Mouse (Mus musculus) heart, embryonic 10.5 days (tissue): ENCODE measurements around the gene Zpbp2. TPM values are rescaled to one million over a fixed set of nuclear protein-coding genes. Genes with fewer than 3 reads are reported as not detected.

Experiments
- DNase-seq: peaks from one replicate; pipeline ENCODE4 v3.0.0-alpha.2; 2017; ENCODE audit warnings: low spot score
- H3K27ac ChIP-seq: fragments of 300-500 bp; sonication (generic); 2 replicates; pipeline ENCODE4 v1.5.1; 2016; ENCODE audit warnings: mild to moderate bottlenecking
- H3K27me3 ChIP-seq: fragments of 300-500 bp; sonication (generic); 2 replicates; pipeline ENCODE4 v1.6.1; 2016; ENCODE audit warnings: mild to moderate bottlenecking; ENCODE audit not compliant: poor library complexity, insufficient read depth, severe bottlenecking
- H3K36me3 ChIP-seq: fragments of 300-500 bp; sonication (generic); 2 replicates; pipeline ENCODE4 v1.6.1; 2016; ENCODE audit warnings: mild to moderate bottlenecking, moderate library complexity
- H3K4me1 ChIP-seq: fragments of 300-500 bp; sonication (generic); 2 replicates; pipeline ENCODE4 v1.6.1; 2016; ENCODE audit warnings: mild to moderate bottlenecking
- H3K4me3 ChIP-seq: fragments of 300-500 bp; sonication (generic); 2 replicates; pipeline ENCODE4 v1.5.1; 2016; ENCODE audit warnings: mild to moderate bottlenecking, moderate library complexity
- H3K9me3 ChIP-seq: fragments of 300-500 bp; sonication (generic); 2 replicates; pipeline ENCODE4 v1.6.1; 2016; ENCODE audit warnings: mild to moderate bottlenecking, moderate library complexity
- WGBS: fragments of 180-500 bp; shearing (Covaris S2); methylation state at CpG from one replicate; pipeline ENCODE4 v1.1.7; 2016; 5-methylcytosine and 5-hydroxymethylcytosine counted together
- polyA plus RNA-seq: library from polyadenylated mRNA; unstranded; fragments of >200 nt; fragmentation: Nextera tagmentation; extraction: Ambion mirVana; gene quantifications from 2 replicates; pipeline ENCODE4 v1.2.1, GENCODE M21; 2016

The Zpbp2 gene
- polyA plus RNA-seq = 0.21 and 0.65 TPM in 2 replicates

- peak; percentile 96 for DNase-seq
- under 1% methylated on average over 51 of the region's 51 CpGs for WGBS
- Histone ChIP-seq H3K27me3 (peaks cover 44% of the 10 kb centered on the region), H3K4me1 (peaks cover 10% of the 10 kb centered on the region), H3K9me3 (no peaks in the 10 kb centered on the region; the same call in 1 of the 2 replicates), H3K36me3 (no peaks in the 10 kb centered on the region), H3K27ac (peak within 1 kb of the TSS; percentile 92), H3K4me3 (peak within 1 kb of the TSS; percentile 80)
These were observed at the start of gene Zpbp2 for GRCm38 (mm10) chr11:98550975-98551828. Gene Zpbp2 (plus strand): TSS chr11:98551097.

DNA sequence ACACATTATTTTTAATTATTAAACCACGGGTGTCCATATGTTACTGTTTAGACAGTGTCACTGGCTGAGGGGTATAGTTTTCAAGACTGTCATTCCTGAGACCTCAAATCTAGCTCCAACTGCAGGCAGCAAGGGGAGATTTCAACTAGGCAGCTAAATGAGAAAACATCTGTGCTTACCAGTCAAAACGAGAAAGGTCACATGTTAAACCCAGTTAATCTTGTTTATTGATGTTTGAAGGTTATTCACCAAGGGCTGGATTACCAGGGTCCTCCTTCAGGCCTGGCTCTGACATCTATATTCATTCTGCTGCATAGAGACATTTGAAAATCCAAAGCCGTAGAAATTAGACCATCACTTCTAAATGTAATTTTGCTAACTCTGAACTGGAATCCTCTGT lies 46.0 kb upstream of the Zpbp2 start:
- Histone ChIP-seq H3K9me3 (no peaks in the 10 kb centered on the region), H3K4me3 (no peak overlapping the region), H3K27me3 (0 out of 2 replicates have a peak, but pooled peaks cover 4% of the 10 kb centered on the region), H3K36me3 (no peaks in the 10 kb centered on the region), H3K4me1 (peaks cover 5% of the 10 kb centered on the region; the same call in 1 of the 2 replicates), H3K27ac (no peak overlapping the region)
- DNase-seq = no peak
- WGBS = 68% methylated on average over 3 of the region's 3 CpGs

- Histone ChIP-seq H3K9me3 (no peaks in the 10 kb centered on the region), H3K27ac (no peak overlapping the region), H3K4me1 (peaks cover 5% of the 10 kb centered on the region; the same call in 1 of the 2 replicates), H3K4me3 (no peak overlapping the region), H3K27me3 (peaks cover 3% of the 10 kb centered on the region; the same call in 1 of the 2 replicates), H3K36me3 (no peaks in the 10 kb centered on the region)
- no peak for DNase-seq
- 56% methylated on average over 7 of the region's 7 CpGs for WGBS
These were observed 41.5 kb upstream of the Zpbp2 start for GRCm38 (mm10) chr11:98509434-98509833.

- 86% methylated on average over 8 of the region's 8 CpGs for whole genome bisulfite sequencing
These were observed 40.8 kb upstream of the Zpbp2 start for GRCm38 (mm10) chr11:98510125-98510524.

DNA sequence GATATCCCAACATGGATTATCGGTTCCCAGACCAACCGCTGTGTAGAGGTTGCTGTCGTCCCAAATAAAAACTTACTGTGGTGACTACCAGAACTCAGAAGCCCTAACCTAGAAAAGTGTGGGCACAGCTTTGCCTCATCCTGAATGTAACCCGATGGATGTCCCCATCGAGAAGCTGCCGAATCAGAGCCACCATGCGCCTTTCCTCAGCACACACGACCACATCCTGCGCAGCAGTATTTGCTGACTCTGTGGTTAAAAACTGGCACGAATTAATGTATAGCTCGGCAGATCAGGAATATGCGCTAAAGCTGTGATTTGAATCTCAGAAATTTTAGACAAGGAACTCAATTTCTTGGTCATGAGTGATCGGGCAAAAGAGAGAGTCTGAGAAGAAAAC lies 38.0 kb upstream of the Zpbp2 start:
- Histone ChIP-seq H3K36me3 (no peaks in the 10 kb centered on the region), H3K4me3 (no peak overlapping the region), H3K9me3 (no peaks in the 10 kb centered on the region), H3K4me1 (peaks cover 5% of the 10 kb centered on the region; the same call in 1 of the 2 replicates), H3K27me3 (peaks cover 4% of the 10 kb centered on the region; the same call in 1 of the 2 replicates), H3K27ac (no peak overlapping the region)
- WGBS = 89% methylated on average over 13 of the region's 13 CpGs
- DNase-seq = no peak

More at GRCm38 (mm10) chr11:98510125-98510524, 40.8 kb upstream of the Zpbp2 start:
- peaks cover 5% of the 10 kb centered on the region; the same call in 1 of the 2 replicates for H3K4me1 ChIP-seq
- DNase-seq = no peak
- no peak overlapping the region for H3K4me3 ChIP-seq
- H3K9me3 ChIP-seq = no peaks in the 10 kb centered on the region
- H3K27me3 ChIP-seq = peaks cover 4% of the 10 kb centered on the region; the same call in 1 of the 2 replicates
- no peaks in the 10 kb centered on the region for H3K36me3 ChIP-seq
- H3K27ac ChIP-seq = no peak overlapping the region

DNA sequence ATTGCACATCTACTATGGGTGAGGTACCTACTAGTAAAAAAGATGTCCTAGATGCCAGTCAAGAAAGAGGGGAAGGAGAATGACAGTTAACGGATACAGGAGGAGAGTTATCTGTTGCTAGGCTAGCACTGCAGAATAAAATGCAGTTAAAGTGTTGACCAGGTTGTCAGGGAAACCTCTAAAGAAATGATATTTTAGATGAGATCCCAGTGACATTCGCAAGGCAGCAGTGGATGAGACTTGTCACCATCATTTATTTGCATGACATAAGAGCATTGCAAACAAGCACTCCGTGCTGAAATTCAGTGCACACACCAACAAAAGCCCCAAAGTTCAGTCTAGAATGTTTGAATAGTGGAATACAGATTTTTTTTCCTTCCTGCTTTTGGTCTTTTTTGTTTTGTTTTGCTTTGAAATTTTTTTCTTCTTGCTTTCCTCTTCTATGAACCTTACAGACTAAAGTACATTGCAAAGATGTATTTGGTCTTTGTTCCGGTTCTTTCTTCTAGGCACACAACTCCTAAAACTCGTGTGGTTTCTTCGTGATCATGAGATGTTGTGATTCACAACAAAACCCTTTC lies 37.5 kb upstream of the Zpbp2 start:
- no peak overlapping the region for H3K4me3 ChIP-seq
- H3K9me3 ChIP-seq = no peaks in the 10 kb centered on the region
- H3K36me3 ChIP-seq = no peaks in the 10 kb centered on the region
- no peak for DNase-seq
- peaks cover 4% of the 10 kb centered on the region; the same call in 1 of the 2 replicates for H3K27me3 ChIP-seq
- WGBS = 77% methylated on average over 6 of the region's 6 CpGs
- H3K27ac ChIP-seq = no peak overlapping the region
- H3K4me1 ChIP-seq = peaks cover 5% of the 10 kb centered on the region; the same call in 1 of the 2 replicates

GRCm38 (mm10) chr11:98520468-98520867 lies 30.4 kb upstream of the Zpbp2 start:
- no peak overlapping the region for H3K4me3 ChIP-seq
- H3K27me3 ChIP-seq = no peaks in the 10 kb centered on the region
- no peaks in the 10 kb centered on the region for H3K36me3 ChIP-seq
- no peaks in the 10 kb centered on the region for H3K9me3 ChIP-seq
- 53% methylated on average over 10 of the region's 10 CpGs for WGBS
- H3K4me1 ChIP-seq = no peaks in the 10 kb centered on the region
- H3K27ac ChIP-seq = no peak overlapping the region
- no peak for DNase-seq

DNA sequence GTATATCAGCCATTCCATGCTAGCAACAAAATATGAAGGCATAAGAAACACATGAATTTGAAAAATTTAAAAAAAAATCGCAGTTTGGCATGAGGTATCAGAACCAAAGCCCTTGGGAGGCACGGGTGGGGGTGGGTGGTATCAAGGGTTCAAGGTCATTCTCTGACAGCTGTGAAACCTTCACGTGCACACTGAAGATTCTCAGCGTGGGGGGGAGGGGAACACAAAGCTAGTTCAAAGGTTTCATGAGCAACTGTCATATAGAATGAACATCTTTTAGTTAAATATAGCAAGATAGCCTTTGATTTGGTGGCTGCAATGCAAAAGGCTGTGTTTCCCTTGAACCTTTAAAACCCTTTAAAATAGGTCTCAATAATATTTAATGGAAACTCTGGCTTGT lies 25.8 kb upstream of the Zpbp2 start:
- H3K9me3 ChIP-seq = no peaks in the 10 kb centered on the region

GRCm38 (mm10) chr11:98526824-98527461 lies 24.0 kb upstream of the Zpbp2 start:
- 77% methylated on average over 10 of the region's 10 CpGs for WGBS
- H3K27me3 ChIP-seq = no peaks in the 10 kb centered on the region; the same call in 1 of the 2 replicates
- H3K4me1 ChIP-seq = no peaks in the 10 kb centered on the region
- H3K27ac ChIP-seq = no peak overlapping the region
- H3K36me3 ChIP-seq = no peaks in the 10 kb centered on the region
- no peaks in the 10 kb centered on the region for H3K9me3 ChIP-seq
- no peak for DNase-seq
- H3K4me3 ChIP-seq = no peak overlapping the region

More for the DNA sequence above, 25.8 kb upstream of the Zpbp2 start:
- WGBS = 54% methylated on average over 4 of the region's 4 CpGs
- H3K4me3 ChIP-seq = no peak overlapping the region
- H3K4me1 ChIP-seq = no peaks in the 10 kb centered on the region
- no peak overlapping the region for H3K27ac ChIP-seq
- no peak for DNase-seq
- no peaks in the 10 kb centered on the region for H3K36me3 ChIP-seq
- no peaks in the 10 kb centered on the region; the same call in 1 of the 2 replicates for H3K27me3 ChIP-seq

- no peak overlapping the region for H3K4me3 ChIP-seq
- H3K9me3 ChIP-seq = no peaks in the 10 kb centered on the region
- H3K27ac ChIP-seq = no peak overlapping the region
- H3K27me3 ChIP-seq = peaks cover 18% of the 10 kb centered on the region
- H3K4me1 ChIP-seq = no peaks in the 10 kb centered on the region
- DNase-seq = no peak
- H3K36me3 ChIP-seq = no peaks in the 10 kb centered on the region
These were observed 13.3 kb upstream of the Zpbp2 start for GRCm38 (mm10) chr11:98537480-98538034.

DNA sequence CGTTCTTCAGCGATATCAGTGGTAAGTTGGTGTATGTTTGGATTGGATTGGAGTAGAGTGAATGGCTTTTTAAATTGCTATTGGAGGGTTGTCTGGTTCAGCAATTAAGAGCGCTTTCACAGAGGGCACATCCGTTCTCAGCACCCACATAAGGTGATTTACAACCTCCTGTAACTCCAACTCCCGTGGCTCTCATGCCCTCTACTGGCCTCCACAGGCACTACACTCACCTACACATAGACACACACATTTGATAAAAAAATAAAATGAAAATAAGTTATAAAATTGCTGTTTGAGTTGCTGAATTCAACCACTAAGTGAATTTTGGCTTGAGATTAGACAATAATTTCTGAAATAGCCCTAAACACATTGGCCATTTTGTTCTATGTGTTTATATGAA lies 10.6 kb upstream of the Zpbp2 start:
- WGBS = 80% methylated on average over 5 of the region's 5 CpGs
- peaks cover 39% of the 10 kb centered on the region for H3K27me3 ChIP-seq
- no peaks in the 10 kb centered on the region for H3K9me3 ChIP-seq
- DNase-seq = no peak
- no peak overlapping the region for H3K27ac ChIP-seq
- no peaks in the 10 kb centered on the region for H3K36me3 ChIP-seq
- H3K4me3 ChIP-seq = no peak overlapping the region
- 0 out of 2 replicates have a peak, but pooled peaks cover 1% of the 10 kb centered on the region for H3K4me1 ChIP-seq

GRCm38 (mm10) chr11:98542553-98542952 lies 8.3 kb upstream of the Zpbp2 start:
- Histone ChIP-seq H3K4me3 (no peak overlapping the region), H3K27me3 (peaks cover 61% of the 10 kb centered on the region), H3K4me1 (peaks cover 7% of the 10 kb centered on the region; the same call in 1 of the 2 replicates), H3K9me3 (no peaks in the 10 kb centered on the region), H3K27ac (no peak overlapping the region), H3K36me3 (no peaks in the 10 kb centered on the region)
- DNase-seq = no peak
- 70% methylated on average over 8 of the region's 8 CpGs for WGBS
